Comparison of ENCODE assay signal across 24 mouse cellular contexts in the genomic region with DNA sequence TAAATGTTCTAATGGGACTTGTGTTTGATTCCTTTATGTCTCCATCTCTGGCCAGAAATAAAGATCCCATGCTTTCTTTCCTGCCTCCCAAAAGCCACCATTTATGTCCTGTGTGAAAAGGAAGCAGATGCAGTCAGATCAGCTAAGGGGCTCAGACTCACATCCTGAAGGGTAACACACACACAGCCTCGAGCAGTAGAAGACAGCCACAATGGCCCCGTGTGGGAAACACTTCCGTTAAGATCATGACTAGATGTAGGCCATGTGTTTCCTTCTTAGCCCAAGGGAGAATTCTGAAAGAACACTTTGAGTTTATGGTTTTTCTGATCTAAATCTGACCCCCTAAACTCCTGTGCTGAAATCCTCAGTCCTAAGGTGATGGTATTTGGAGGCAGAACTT.
"Had no signal": no experiment of that assay in that cellular context is flagged by ENCODE, and none has a peak within 500 bp of the region (broad histone marks: within the 10 kb centered on the region; RNA-seq: fewer than 3 reads in every experiment).

No protein-coding gene starts in this region.

- H3K4me1 ChIP-seq: hindbrain, embryonic 12.5 days; intestine, embryonic 15.5 days; limb, embryonic 12.5 days had no signal

- DNase-seq: gastrocnemius, postnatal 14 days; gastrocnemius, postnatal 36 days; heart, adult 11 months; heart, adult 2 months; heart, postnatal 14 days; heart, postnatal 36 days; kidney, adult 18-20 months; kidney, postnatal 10 days; kidney, postnatal 25 days; kidney, postnatal 4 days; liver had no signal

- H3K36me3 ChIP-seq: heart, embryonic 13.5 days; heart, embryonic 15.5 days; hindbrain, embryonic 10.5 days; hindbrain, embryonic 12.5 days; intestine, embryonic 15.5 days; limb, embryonic 10.5 days; limb, embryonic 12.5 days had no signal

- H3K27ac ChIP-seq: heart, adult 2 months; heart, embryonic 15.5 days; hindbrain, embryonic 10.5 days; hindbrain, embryonic 12.5 days; hindbrain, embryonic 14.5 days; intestine, embryonic 15.5 days; layer of hippocampus, adult 2 months; left cerebral cortex, adult 2 months; limb, embryonic 10.5 days; limb, embryonic 12.5 days had no signal

- H3K27me3 ChIP-seq: heart, embryonic 15.5 days; hindbrain, embryonic 12.5 days; intestine, embryonic 15.5 days; limb, embryonic 12.5 days had no signal

- ATAC-seq: hindbrain, embryonic 16.5 days; inflammation-experienced regulatory T-cells, adult 6 months; intestine, embryonic 15.5 days; intestine, postnatal 0 days had no signal

- H3K4me3 ChIP-seq: heart, adult 2 months; heart, embryonic 13.5 days; heart, embryonic 15.5 days; hindbrain, embryonic 10.5 days; hindbrain, embryonic 12.5 days; intestine, embryonic 15.5 days; layer of hippocampus, adult 2 months; left cerebral cortex, adult 2 months; limb, embryonic 10.5 days; limb, embryonic 12.5 days had no signal
